ENCODE assay signal across 8 mouse cellular contexts in genomic region chr3:142708849-142709419, GRCm38 (mm10). TPM values are rescaled to one million over a fixed set of nuclear protein-coding genes. Genes with fewer than 3 reads are reported as not detected.
DNase-seq lines count a peak whose midpoint lies in the region; ATAC-seq and TF ChIP-seq lines count a peak whose summit lies in the region.

No protein-coding gene starts in this region.

- no peak overlapping the region for H3K9ac ChIP-seq in kidney, embryonic 14.5 days (ENCODE audit: low read depth, low read length)
- H3K9ac ChIP-seq in limb, embryonic 13.5 days, result no peak overlapping the region
- no peak overlapping the region for H3K9ac ChIP-seq in midbrain, postnatal 0 days (replicated peaks; ENCODE audit: low read length, poor library complexity, severe bottlenecking)
- H3K9ac ChIP-seq in stomach, embryonic 16.5 days (ENCODE audit: low read length), result no peak overlapping the region

- no peaks in the 10 kb centered on the region for H3K36me3 ChIP-seq in kidney, embryonic 14.5 days (ENCODE audit: control insufficient read depth, insufficient read depth, low read length)
- H3K36me3 ChIP-seq in limb, embryonic 13.5 days, result 0 out of 2 replicates have a peak, but pooled peaks cover 4% of the 10 kb centered on the region
- no peaks in the 10 kb centered on the region for H3K36me3 ChIP-seq in midbrain, postnatal 0 days (ENCODE audit: insufficient read depth, low read length)
- H3K36me3 ChIP-seq in stomach, embryonic 16.5 days (ENCODE audit: control insufficient read depth, insufficient read depth, low read length), result no peaks in the 10 kb centered on the region

- H3K9me3 ChIP-seq in kidney, embryonic 14.5 days (ENCODE audit: control insufficient read depth, low read length), result peaks cover 2% of the 10 kb centered on the region; the same call in 1 of the 2 replicates
- H3K9me3 ChIP-seq in limb, embryonic 13.5 days, result peaks cover 9% of the 10 kb centered on the region; the same call in 1 of the 2 replicates
- H3K9me3 ChIP-seq in midbrain, postnatal 0 days (ENCODE audit: low read length), result no peaks in the 10 kb centered on the region
- H3K9me3 ChIP-seq in stomach, embryonic 16.5 days (replicated peaks; ENCODE audit: control insufficient read depth, low read length), result no peaks in the 10 kb centered on the region

- peak; percentile 73 to 76 for DNase-seq in B cell, adult 2 months
- DNase-seq in ZHBTc4 (ENCODE audit: low read depth, low spot score), result peak; percentile 85
- peak; percentile 86 for DNase-seq in midbrain, postnatal 0 days (ENCODE audit: low spot score)

- H3K4me2 ChIP-seq in kidney, embryonic 14.5 days (replicated peaks; ENCODE audit: low read depth, low read length), result no peak overlapping the region
- peak overlapping the region; percentile 16; the same call in 1 of the 2 replicates for H3K4me2 ChIP-seq in limb, embryonic 13.5 days (replicated peaks)
- H3K4me2 ChIP-seq in midbrain, postnatal 0 days (ENCODE audit: low read depth, low read length, poor library complexity, severe bottlenecking), result no peak overlapping the region
- H3K4me2 ChIP-seq in stomach, embryonic 16.5 days (ENCODE audit: low read depth, low read length), result no peak overlapping the region

- peak; percentile 71 for ATAC-seq in common myeloid progenitor, adult 5-6 weeks (replicated peaks; ENCODE audit: low read depth, poor library complexity, severe bottlenecking)
- ATAC-seq in granulocyte monocyte progenitor cell, adult 5-6 weeks (replicated peaks; ENCODE audit: poor library complexity, severe bottlenecking), result peak; percentile 46; the same call in 1 of the 2 replicates
- ATAC-seq in kidney, embryonic 14.5 days (ENCODE audit: low FRiP score, low TSS enrichment), result 0 out of 2 replicates have a peak, but pooled peaks have one; percentile 32
- no peak for ATAC-seq in limb, embryonic 13.5 days (ENCODE audit: low FRiP score, low read depth)
- 0 out of 2 replicates have a peak, but pooled peaks have one; percentile 8 for ATAC-seq in midbrain, postnatal 0 days (ENCODE audit: low FRiP score)
- peak; percentile 24; the same call in 1 of the 2 replicates for ATAC-seq in stomach, embryonic 16.5 days (ENCODE audit: insufficient read depth, low FRiP score)

- 44% methylated on average over 13 of the region's 13 CpGs for WGBS in kidney, embryonic 14.5 days
- 37% methylated on average over 13 of the region's 13 CpGs for WGBS in limb, embryonic 13.5 days
- 50% methylated on average over 13 of the region's 13 CpGs for WGBS in midbrain, postnatal 0 days
- 42% methylated on average over 13 of the region's 13 CpGs for WGBS in stomach, embryonic 16.5 days

- H3K27ac ChIP-seq in kidney, embryonic 14.5 days (ENCODE audit: low read depth, low read length), result no peak overlapping the region
- H3K27ac ChIP-seq in limb, embryonic 13.5 days, result no peak overlapping the region
- H3K27ac ChIP-seq in midbrain, postnatal 0 days (ENCODE audit: low read depth, low read length), result no peak overlapping the region
- no peak overlapping the region for H3K27ac ChIP-seq in stomach, embryonic 16.5 days (ENCODE audit: low read length)

- TF ChIP-seq CTCF in midbrain, postnatal 0 days (IDR thresholded peaks at IDR 0.05), result peak; percentile 91

- H3K4me3 ChIP-seq in kidney, embryonic 14.5 days (ENCODE audit: low read length), result no peak overlapping the region
- H3K4me3 ChIP-seq in limb, embryonic 13.5 days, result no peak overlapping the region
- no peak overlapping the region for H3K4me3 ChIP-seq in midbrain, postnatal 0 days (ENCODE audit: low read depth, low read length)
- no peak overlapping the region for H3K4me3 ChIP-seq in stomach, embryonic 16.5 days (replicated peaks; ENCODE audit: low read length)

- H3K4me1 ChIP-seq in kidney, embryonic 14.5 days (ENCODE audit: control insufficient read depth, insufficient read depth, low read length), result no peaks in the 10 kb centered on the region
- no peaks in the 10 kb centered on the region for H3K4me1 ChIP-seq in limb, embryonic 13.5 days
- H3K4me1 ChIP-seq in midbrain, postnatal 0 days (ENCODE audit: insufficient read depth, low read length), result no peaks in the 10 kb centered on the region
- H3K4me1 ChIP-seq in stomach, embryonic 16.5 days (ENCODE audit: control insufficient read depth, insufficient read depth, low read length), result no peaks in the 10 kb centered on the region

- no peaks in the 10 kb centered on the region for H3K27me3 ChIP-seq in kidney, embryonic 14.5 days (ENCODE audit: control insufficient read depth, insufficient read depth, low read length)
- H3K27me3 ChIP-seq in limb, embryonic 13.5 days, result no peaks in the 10 kb centered on the region
- no peaks in the 10 kb centered on the region for H3K27me3 ChIP-seq in midbrain, postnatal 0 days (ENCODE audit: insufficient read depth, low read length)
- no peaks in the 10 kb centered on the region for H3K27me3 ChIP-seq in stomach, embryonic 16.5 days (ENCODE audit: control insufficient read depth, insufficient read depth, low read length)

RNA-seq across cellular contexts. Expression of gene Kyat3, which starts 8.1 kb away (rescaled TPM):
- total RNA-seq in common myeloid progenitor, adult 5-6 weeks (2017), result 16.5 and 18.5 TPM in 2 replicates
- 33.4 and 57.5 TPM in 2 replicates for total RNA-seq in granulocyte monocyte progenitor cell, adult 5-6 weeks (2014; fragmentation: Nextera tagmentation)
- 34.3 and 45.1 TPM in 2 replicates for total RNA-seq in granulocyte monocyte progenitor cell, adult 5-6 weeks (2017)
- 20.9 and 24.5 TPM in 2 replicates for polyA plus RNA-seq in kidney, embryonic 14.5 days (2014; fragmentation: Nextera tagmentation; extraction: Ambion mirVana)
- 15.7 and 16.0 TPM in 2 replicates for polyA plus RNA-seq in limb, embryonic 13.5 days (2015; fragmentation: Nextera tagmentation; extraction: Ambion mirVana)
- 3.1 and 4.7 TPM in 2 replicates for total RNA-seq in midbrain, postnatal 0 days (2014; rRNA removed)
- 5.1 and 5.6 TPM in 2 replicates for polyA plus RNA-seq in midbrain, postnatal 0 days (2015; fragmentation: Nextera tagmentation; extraction: Ambion mirVana)
- 17.4 and 17.5 TPM in 2 replicates for polyA plus RNA-seq in stomach, embryonic 16.5 days (2015; fragmentation: Nextera tagmentation; extraction: Ambion mirVana)

RNA-seq across cellular contexts. Expression of gene Gtf2b, which starts 55.9 kb away (rescaled TPM):
- 126 and 132 TPM in 2 replicates for total RNA-seq in common myeloid progenitor, adult 5-6 weeks (2017)
- 66.2 and 75.2 TPM in 2 replicates for total RNA-seq in granulocyte monocyte progenitor cell, adult 5-6 weeks (2014; fragmentation: Nextera tagmentation)
- total RNA-seq in granulocyte monocyte progenitor cell, adult 5-6 weeks (2017), result 127 and 139 TPM in 2 replicates
- polyA plus RNA-seq in kidney, embryonic 14.5 days (2014; fragmentation: Nextera tagmentation; extraction: Ambion mirVana), result 81.6 and 106 TPM in 2 replicates
- 83.1 and 91.1 TPM in 2 replicates for polyA plus RNA-seq in limb, embryonic 13.5 days (2015; fragmentation: Nextera tagmentation; extraction: Ambion mirVana)
- total RNA-seq in midbrain, postnatal 0 days (2014; rRNA removed), result 29.5 and 38.7 TPM in 2 replicates
- polyA plus RNA-seq in midbrain, postnatal 0 days (2015; fragmentation: Nextera tagmentation; extraction: Ambion mirVana), result 45.6 and 51.2 TPM in 2 replicates
- polyA plus RNA-seq in stomach, embryonic 16.5 days (2015; fragmentation: Nextera tagmentation; extraction: Ambion mirVana), result 69.9 and 71.2 TPM in 2 replicates
